Mouse (Mus musculus): Measurements from ENCODE around the gene Fam118b.

The Fam118b gene

DNA sequence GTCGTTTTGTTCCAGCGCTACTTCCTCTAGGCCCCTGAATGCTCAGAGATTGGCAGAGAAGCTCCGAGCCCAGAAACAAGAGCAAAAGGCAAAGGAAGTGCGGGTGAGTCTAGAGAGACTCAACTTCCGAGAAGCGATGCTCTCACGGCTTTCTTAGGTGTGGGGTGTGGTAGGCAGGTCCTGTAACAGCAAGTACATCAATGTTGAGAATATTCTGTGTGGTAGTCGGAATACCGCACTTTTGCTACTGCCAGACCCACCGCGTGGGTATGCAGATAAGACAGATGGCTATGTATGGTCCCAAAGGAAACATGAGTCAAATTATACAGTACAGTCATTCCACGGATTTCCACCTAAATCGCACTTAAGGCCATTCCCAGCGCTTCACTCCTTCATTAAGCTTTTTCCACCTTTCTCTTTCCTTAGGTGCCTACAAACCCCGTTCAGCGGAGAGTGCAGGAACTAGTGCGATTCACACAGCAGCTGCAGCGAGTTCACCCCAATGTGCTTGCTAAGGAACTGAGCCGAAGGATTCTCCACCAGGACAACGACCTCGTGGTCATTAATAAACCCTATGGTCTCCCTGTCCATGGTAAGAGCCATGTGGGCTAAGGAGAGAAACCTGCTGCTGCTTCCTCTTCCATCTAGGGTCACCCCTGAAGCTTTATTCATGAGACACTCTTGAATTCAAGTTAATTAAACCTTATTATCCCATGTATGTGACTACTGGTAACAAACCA, 541 bp upstream of the Fam118b start:
- in situ Hi-C loops (cut with MboI; ENCODE audit: unreplicated experiment in 2 of 2), result loop anchor here (5.0 to 25.0 kb wide), 2 partner anchors 56 to 1969 kb away; partner anchors contain the start of gene Foxred1 (in 2 of the 2)

DNA sequence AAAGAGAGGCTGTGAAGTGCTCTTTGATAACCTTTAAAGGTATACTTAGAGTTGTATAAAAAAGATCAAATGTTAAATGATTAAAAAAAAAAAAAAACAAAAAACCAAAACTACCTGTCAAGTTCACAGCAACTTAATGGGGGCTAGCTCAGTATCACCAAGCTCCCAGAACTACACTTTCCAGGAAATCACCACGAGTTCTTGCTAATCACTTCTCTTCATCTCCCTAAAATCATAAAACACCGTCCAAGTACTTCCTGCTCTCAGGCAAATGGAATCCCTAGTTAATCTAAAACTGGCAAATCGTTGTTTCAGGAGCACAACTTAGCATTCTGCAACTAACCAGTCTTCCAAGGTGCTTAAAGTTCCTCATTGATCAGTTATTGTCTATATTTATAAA, 3.1 kb downstream of the Fam118b start:
- in situ Hi-C loops (cut with MboI; ENCODE audit: unreplicated experiment in 2 of 2), result loop anchor here (25.0 kb wide), 1 partner anchor 1973 kb away; no protein-coding TSS in a partner anchor

GRCm38 (mm10) chr9:35263431-35263830, 4.2 kb downstream of the Fam118b start:
- in situ Hi-C loops (cut with MboI; ENCODE audit: unreplicated experiment in 2 of 2), result loop anchor here (25.0 kb wide), 1 partner anchor 1974 kb away; no protein-coding TSS in a partner anchor

GRCm38 (mm10) chr9:35262418-35262817, 5.2 kb downstream of the Fam118b start:
- in situ Hi-C loops (cut with MboI; ENCODE audit: unreplicated experiment in 2 of 2), result loop anchor here (25.0 kb wide), 1 partner anchor 1975 kb away; no protein-coding TSS in a partner anchor

DNA sequence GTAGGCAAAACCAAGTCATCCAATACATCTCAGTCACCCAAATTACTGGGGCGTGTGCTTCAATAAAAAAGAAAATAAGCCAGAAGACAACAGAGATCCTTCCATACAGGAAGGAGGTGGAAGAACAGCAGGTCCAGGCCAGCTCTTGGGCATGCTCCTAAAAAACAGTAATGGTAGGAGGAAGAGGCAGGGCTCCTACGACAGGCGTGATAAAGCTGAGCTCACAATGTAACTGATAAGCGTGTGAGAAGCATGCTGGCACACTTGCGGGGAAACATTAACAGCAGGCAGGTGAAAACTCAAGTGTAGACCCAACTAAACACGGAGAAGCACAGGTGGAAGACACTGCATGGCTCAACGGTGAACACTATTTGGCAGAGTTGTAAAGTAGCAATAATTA, 10.2 kb downstream of the Fam118b start:
- in situ Hi-C loops (cut with MboI; ENCODE audit: unreplicated experiment in 2 of 2), result loop anchor here (25.0 kb wide), 1 partner anchor 1980 kb away; no protein-coding TSS in a partner anchor

DNA sequence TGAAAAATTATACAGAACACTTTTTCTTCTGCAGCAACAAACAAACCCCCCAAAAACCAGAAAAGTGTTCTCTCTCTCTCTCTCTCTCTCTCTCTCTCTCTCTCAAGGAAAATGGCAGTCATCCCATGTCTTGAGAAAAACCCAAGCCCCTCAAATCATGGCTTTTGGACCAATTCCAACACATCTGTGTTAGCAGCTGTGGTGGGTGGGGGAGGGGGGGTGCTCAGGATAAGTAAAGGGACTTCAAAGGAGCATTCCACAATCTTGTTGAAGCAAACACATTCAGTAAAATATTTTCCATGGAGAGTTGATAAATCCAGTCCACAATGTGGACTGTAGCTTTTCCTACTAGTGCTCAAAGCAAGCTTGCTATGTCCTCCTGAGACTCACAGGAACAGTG, 18.1 kb downstream of the Fam118b start:
- in situ Hi-C loops (cut with MboI; ENCODE audit: unreplicated experiment in 2 of 2), result no loop called here

DNA sequence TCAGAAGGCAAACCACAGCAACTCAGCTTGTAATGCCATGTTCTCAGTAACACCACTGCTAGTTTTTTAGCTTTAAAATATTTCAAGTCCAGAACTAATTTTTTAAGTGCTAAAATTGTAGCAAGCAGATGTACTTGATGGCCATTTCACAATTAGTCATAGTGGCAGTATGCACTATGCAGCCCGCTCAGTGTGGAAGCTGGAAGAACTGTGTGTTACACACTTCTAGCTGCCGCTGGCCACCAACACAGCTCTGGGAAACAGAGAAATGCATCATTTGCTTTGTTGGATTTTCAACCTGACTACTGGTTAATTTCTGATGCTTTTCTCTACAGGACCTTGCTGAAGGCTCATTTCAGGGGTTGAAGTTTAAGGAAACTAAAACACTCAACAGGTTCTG, 20.2 kb downstream of the Fam118b start:
- in situ Hi-C loops (cut with MboI; ENCODE audit: unreplicated experiment in 2 of 2), result no loop called here

GRCm38 (mm10) chr9:35239734-35240133, 27.9 kb downstream of the Fam118b start:
- in situ Hi-C loops (cut with MboI; ENCODE audit: unreplicated experiment in 2 of 2), result no loop called here

DNA sequence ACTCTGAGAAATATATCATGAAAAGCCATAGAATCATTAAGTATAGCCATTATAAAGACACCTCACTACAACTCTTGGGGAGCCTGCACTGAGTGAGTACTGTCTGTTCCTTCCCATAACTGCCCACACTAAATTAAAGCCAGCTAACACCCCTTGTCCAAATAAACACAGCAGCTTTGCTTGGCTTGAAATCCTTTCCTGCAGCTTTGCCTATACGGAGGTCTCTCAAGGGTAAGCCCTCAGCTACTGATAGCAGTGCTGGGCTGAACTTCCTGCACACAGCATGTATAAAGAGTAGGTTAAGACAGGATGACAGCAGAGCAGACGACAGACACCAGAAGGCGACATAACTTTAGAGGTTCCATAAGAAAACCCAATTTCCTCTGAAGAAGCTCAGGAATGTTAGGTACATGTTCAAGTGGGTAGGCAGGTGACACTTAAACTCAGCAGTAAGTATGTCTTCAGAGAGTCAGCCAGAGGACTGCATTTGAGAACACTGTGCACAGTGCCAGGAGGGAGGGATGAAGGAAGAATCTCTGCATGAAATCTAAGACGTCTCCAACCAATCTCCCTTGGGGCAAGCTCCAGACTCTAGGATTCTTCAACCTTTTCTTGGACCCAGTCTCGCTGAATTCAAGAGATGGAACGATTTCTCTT, 28.6 kb downstream of the Fam118b start:
- in situ Hi-C loops (cut with MboI; ENCODE audit: unreplicated experiment in 2 of 2), result no loop called here

DNA sequence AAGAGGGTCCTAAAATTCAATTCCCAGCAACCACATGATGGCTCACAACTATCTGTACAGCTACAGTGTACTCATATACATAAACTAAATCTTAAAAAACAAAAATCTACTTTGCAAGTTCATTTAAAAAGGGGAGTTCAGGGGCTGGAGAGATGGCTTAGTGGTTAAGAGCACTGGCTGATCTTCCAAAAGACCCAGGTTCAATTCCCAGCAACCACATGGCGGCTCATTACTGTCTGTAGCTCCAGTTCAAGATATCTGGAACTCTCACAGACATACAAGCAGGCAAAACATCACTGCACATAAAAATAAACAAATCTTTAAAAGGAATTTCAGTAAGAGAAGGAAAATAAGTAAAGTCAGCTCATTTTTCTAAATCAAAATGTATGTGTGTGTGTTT, 29.2 kb downstream of the Fam118b start:
- in situ Hi-C loops (cut with MboI; ENCODE audit: unreplicated experiment in 2 of 2), result no loop called here

GRCm38 (mm10) chr9:35235996-35236395, 31.6 kb downstream of the Fam118b start:
- in situ Hi-C loops (cut with MboI; ENCODE audit: unreplicated experiment in 2 of 2), result no loop called here

DNA sequence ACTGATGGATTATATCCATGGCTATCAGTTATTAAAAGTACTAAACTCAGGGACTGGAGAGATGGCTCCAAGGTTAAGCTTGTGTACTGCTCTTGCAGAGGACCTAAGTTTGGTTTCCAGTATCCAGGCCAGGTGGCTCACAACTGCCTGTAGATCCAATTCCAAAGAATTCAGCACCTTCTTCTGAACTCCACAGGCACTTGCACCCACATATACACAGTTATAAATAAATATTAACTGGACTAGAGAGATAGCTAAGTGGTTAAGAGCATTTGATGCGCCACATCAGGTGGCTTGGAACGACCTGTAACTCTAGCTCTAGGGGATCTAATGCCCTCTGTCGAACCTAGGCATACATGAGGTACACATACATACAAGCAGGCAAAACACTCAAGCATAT, 38.9 kb downstream of the Fam118b start:
- in situ Hi-C loops (cut with MboI; ENCODE audit: unreplicated experiment in 2 of 2), result no loop called here

GRCm38 (mm10) chr9:35223466-35223865, 44.1 kb downstream of the Fam118b start:
- in situ Hi-C loops (cut with MboI; ENCODE audit: unreplicated experiment in 2 of 2), result no loop called here

DNA sequence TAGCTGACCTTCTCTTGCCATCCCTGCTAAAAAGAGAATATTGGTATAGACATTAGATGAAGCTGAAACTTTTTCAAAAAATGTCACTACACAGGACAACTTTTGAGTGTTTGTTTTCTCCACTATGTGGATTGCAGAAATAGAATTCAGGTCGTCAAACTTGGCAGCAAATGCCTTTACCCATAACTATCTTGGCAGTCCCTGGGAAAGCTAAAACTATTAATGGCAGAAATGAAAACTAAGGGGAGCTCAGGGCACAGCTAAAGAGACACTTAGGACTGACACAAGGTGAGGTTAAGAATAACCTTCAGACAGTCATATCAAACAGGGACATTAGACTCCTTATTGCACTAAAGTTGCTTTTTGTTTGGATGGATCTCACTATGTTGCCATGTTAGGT, 49.6 kb downstream of the Fam118b start:
- in situ Hi-C loops (cut with MboI; ENCODE audit: unreplicated experiment in 2 of 2), result no loop called here

- in situ Hi-C loops (cut with MboI; ENCODE audit: unreplicated experiment in 2 of 2), result loop anchor here (5.0 kb wide), 2 partner anchors 35 to 55 kb away; partner anchors contain the start of genes Fam118b (in 2 of the 2), Rpusd4 (in 2 of the 2) and Dcps (in 1 of the 2)
Observed at GRCm38 (mm10) chr9:35211573-35212511, 55.8 kb downstream of the Fam118b start.

- in situ Hi-C loops (cut with MboI; ENCODE audit: unreplicated experiment in 2 of 2), result loop anchor here (5.0 kb wide), 2 partner anchors 34 to 56 kb away; partner anchors contain the start of genes Fam118b (in 2 of the 2), Rpusd4 (in 2 of the 2) and Dcps (in 1 of the 2)
Observed at GRCm38 (mm10) chr9:35210542-35211474, 56.8 kb downstream of the Fam118b start, which contains the start of gene Foxred1. Gene Foxred1 (minus strand): TSS chr9:35211055.

DNA sequence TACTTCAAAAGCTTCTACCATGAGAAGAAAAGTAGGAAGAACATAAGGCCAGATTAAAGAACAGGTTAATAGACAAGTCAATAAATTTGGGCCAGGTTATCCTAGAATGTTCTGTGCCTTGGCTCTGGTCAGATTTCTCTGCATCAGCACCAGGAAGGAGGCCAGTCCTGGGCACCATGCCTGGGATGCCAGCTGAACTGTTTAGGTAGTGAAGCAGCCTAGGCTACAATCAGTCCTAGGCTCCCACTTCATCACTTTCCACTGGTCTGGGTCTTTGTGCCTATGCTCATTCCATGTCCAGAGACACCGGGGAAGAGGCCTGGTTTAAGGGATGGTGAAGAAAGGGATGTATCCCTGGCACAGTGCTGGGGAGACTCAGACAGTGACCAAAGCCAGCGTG, 63.2 kb downstream of the Fam118b start:
- in situ Hi-C loops (cut with MboI; ENCODE audit: unreplicated experiment in 2 of 2), result loop anchor here in 1 of 2 experiments (10.0 kb wide), 1 partner anchor 360 kb away; no protein-coding TSS in a partner anchor

DNA sequence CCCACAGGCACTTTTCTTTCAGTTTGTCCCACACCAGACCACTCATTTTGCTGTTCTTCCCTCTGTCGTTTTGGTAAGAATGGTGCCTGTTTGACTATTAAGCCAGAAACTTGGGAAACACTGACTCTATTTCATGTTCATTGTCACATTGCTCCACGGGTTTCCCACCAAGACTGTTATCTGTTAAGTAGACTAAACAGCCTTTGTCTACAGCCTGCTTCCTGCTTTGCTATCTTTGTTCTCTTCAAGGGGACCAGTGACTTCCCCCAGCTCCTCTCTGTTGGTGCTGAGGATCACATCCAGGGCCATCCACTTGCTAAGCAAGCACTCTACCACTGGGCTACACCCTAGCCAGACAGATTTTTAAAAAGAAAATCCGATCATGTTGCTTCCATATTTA, 64.1 kb downstream of the Fam118b start:
- in situ Hi-C loops (cut with MboI; ENCODE audit: unreplicated experiment in 2 of 2), result loop anchor here in 1 of 2 experiments (10.0 kb wide), 1 partner anchor 361 kb away; no protein-coding TSS in a partner anchor

GRCm38 (mm10) chr9:35200529-35201060, 67.0 kb downstream of the Fam118b start:
- in situ Hi-C loops (cut with MboI; ENCODE audit: unreplicated experiment in 2 of 2), result loop anchor here in 1 of 2 experiments (10.0 kb wide), 1 partner anchor 364 kb away; no protein-coding TSS in a partner anchor

Measured in v-Abl transformed pro-B cells (cell line).